Mouse (Mus musculus) forebrain, embryonic 14.5 days (tissue): ENCODE measurements around the gene Il20rb. TPM values are rescaled to one million over a fixed set of nuclear protein-coding genes. Genes with fewer than 3 reads are reported as not detected.

Source experiments
- ATAC-seq: fragments of 200-750 bp; cut with Nextera tagmentation; 2 replicates; pipeline ENCODE4 v1.8.0; 2017; ENCODE audit warnings: mild to moderate bottlenecking, moderate library complexity
- DNase-seq: peaks from one replicate; pipeline ENCODE4 v3.0.0-alpha.2; 2015; ENCODE audit warnings: low spot score
- H3K27ac ChIP-seq: fragments of 300-500 bp; sonication (generic); 2 replicates; pipeline ENCODE4 v1.5.1; 2014; ENCODE audit warnings: low read depth, mild to moderate bottlenecking, control low read depth, low read length, moderate library complexity
- H3K27me3 ChIP-seq: fragments of 300-500 bp; sonication (generic); replicated peaks from 2 replicates; pipeline ENCODE4 v1.6.1; 2014; ENCODE audit warnings: low read length, control low read depth, mixed read lengths; ENCODE audit not compliant: control insufficient read depth, insufficient read depth
- H3K36me3 ChIP-seq: fragments of 300-500 bp; sonication (generic); 2 replicates; pipeline ENCODE4 v1.6.1; 2014; ENCODE audit warnings: low read length, control low read depth; ENCODE audit not compliant: control insufficient read depth, insufficient read depth
- H3K4me1 ChIP-seq: fragments of 300-500 bp; sonication (generic); 2 replicates; pipeline ENCODE4 v1.6.1; 2014; ENCODE audit warnings: antibody characterized with exemption, low read length, control low read depth; ENCODE audit not compliant: control insufficient read depth, insufficient read depth
- H3K4me2 ChIP-seq: fragments of 300-500 bp; sonication (generic); 2 replicates; pipeline ENCODE4 v1.6.1; 2014; ENCODE audit warnings: mild to moderate bottlenecking, control low read depth, low read length
- H3K4me3 ChIP-seq: fragments of 300-500 bp; sonication (generic); 2 replicates; pipeline ENCODE4 v1.5.1; 2014; ENCODE audit warnings: low read depth, low read length, control low read depth
- H3K9ac ChIP-seq: fragments of 300-500 bp; sonication (generic); 2 replicates; pipeline ENCODE4 v1.6.1; 2014; ENCODE audit warnings: mild to moderate bottlenecking, low read length, control low read depth, moderate library complexity
- H3K9me3 ChIP-seq: fragments of 300-500 bp; sonication (generic); replicated peaks from 2 replicates; pipeline ENCODE4 v1.6.1; 2016; ENCODE audit warnings: low read length, control low read depth, mixed read lengths; ENCODE audit not compliant: control insufficient read depth
- WGBS: fragments of 180-500 bp; shearing (Covaris S2); extraction: QIAGEN DNeasy Blood & Tissue Kit; methylation state at CpG from one replicate; pipeline ENCODE4 v1.1.7; 2014; 5-methylcytosine and 5-hydroxymethylcytosine counted together
- polyA plus RNA-seq: library from polyadenylated mRNA; unstranded; fragments of >200 nt; fragmentation: Nextera tagmentation; extraction: Ambion mirVana; gene quantifications from 2 replicates; pipeline ENCODE4 v1.2.1, GENCODE M21; 2014

Gene Il20rb
- polyA plus RNA-seq, 1 experiment from 2014 or later, result 0.50 TPM

DNA sequence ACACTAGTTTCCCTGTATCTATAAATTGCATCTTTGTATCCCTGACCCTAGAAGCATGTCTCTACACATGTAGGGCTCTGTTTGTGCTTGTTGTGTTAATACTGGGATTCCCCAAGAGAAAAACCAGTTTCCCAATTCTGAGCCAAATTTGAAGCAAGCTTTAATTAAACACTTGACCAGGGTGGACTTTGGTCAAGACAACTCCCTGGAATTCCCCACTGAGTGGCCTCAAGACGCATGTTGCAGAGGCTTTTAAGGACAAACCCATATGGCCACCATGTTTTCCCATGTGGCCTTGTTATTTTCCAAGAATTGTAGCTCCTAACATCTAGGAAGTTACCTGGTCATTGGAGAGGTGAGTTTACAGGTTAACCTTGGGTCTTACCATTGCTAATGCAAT, 12.5 kb downstream of the Il20rb start:
- H3K4me3 ChIP-seq, result no peak overlapping the region
- DNase-seq (no peak), ATAC-seq (no peak)
- no peak overlapping the region for H3K27ac ChIP-seq
- 97% methylated on average over 1 of the region's 1 CpGs for WGBS
- H3K9me3 ChIP-seq, result no peaks in the 10 kb centered on the region
- H3K27me3 ChIP-seq, result no peaks in the 10 kb centered on the region
- H3K4me2 ChIP-seq, result no peak overlapping the region
- H3K36me3 ChIP-seq, result no peaks in the 10 kb centered on the region
- H3K9ac ChIP-seq, result no peak overlapping the region
- H3K4me1 ChIP-seq, result no peaks in the 10 kb centered on the region

DNA sequence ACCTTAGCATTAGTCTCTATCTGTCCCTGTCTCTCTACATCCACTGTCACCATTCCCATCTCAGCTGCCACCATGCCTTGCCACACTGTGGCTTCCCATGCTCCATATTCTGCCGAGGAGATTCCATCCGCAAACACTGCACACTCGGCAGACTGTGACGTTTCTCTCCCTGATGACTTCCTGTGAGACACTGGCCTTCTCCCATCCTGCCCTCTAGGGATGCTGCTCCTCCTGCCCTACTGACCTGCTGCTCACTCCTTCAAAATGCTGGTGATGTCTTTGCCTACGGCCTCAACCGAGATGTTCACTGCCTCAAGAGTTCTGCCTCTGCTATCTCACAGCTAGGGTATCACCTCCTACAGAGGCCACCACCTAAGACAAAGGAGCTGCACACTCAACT, 13.2 kb downstream of the Il20rb start:
- H3K36me3 ChIP-seq, result no peaks in the 10 kb centered on the region
- no peak overlapping the region for H3K9ac ChIP-seq
- no peaks in the 10 kb centered on the region for H3K9me3 ChIP-seq
- DNase-seq, result no peak
- WGBS, result 92% methylated on average over 6 of the region's 6 CpGs
- no peaks in the 10 kb centered on the region for H3K27me3 ChIP-seq
- H3K4me1 ChIP-seq, result no peaks in the 10 kb centered on the region
- no peak overlapping the region for H3K4me2 ChIP-seq
- no peak overlapping the region for H3K27ac ChIP-seq
- ATAC-seq, result no peak
- no peak overlapping the region for H3K4me3 ChIP-seq

DNA sequence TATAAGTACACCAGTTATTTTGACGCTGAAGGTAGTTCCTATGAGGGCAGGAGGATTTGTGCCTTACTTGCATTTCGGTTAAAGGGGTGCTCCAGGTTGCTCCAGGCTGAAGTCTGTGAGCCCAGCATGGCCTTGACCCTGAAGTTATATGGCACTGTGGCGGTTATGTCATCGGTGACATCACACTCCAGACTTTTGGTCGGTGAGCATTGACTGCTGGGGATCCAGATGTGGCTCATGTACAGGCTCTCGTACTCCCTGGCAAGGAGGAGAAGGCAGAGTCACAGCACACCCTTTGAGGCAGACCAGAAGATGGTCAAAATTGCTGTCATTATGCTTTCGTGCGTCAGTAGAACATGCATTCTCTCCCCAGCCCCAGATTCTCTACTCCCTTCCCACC, 13.7 kb downstream of the Il20rb start:
- WGBS, result 94% methylated on average over 8 of the region's 8 CpGs
- ATAC-seq (no peak), DNase-seq (no peak)
- H3K27ac ChIP-seq, result no peak overlapping the region
- no peaks in the 10 kb centered on the region for H3K27me3 ChIP-seq
- no peaks in the 10 kb centered on the region for H3K9me3 ChIP-seq
- no peaks in the 10 kb centered on the region for H3K4me1 ChIP-seq
- no peak overlapping the region for H3K4me3 ChIP-seq
- no peak overlapping the region for H3K4me2 ChIP-seq
- H3K9ac ChIP-seq, result no peak overlapping the region
- H3K36me3 ChIP-seq, result no peaks in the 10 kb centered on the region

DNA sequence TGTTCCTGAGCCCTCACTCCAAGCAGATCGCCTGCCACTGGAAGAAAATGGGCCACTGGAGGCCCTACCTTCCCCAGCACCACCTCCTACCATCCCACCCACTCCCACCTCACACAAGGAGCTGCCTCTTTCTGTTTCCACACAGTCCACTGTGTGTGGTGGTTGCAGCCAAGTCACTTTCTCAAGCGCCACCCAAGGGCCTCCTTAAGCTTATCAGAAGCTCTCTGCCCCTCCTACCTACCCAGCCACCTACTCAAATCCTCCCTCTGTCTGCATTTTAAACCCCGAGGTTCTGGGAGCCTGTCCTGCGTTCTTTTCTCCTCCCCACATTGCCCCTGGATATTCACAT, 15.0 kb downstream of the Il20rb start:
- Histone ChIP-seq H3K4me1 (0 out of 2 replicates have a peak, but pooled peaks cover 5% of the 10 kb centered on the region), H3K4me3 (no peak overlapping the region), H3K36me3 (no peaks in the 10 kb centered on the region), H3K9ac (no peak overlapping the region), H3K4me2 (no peak overlapping the region), H3K27me3 (no peaks in the 10 kb centered on the region), H3K27ac (no peak overlapping the region), H3K9me3 (no peaks in the 10 kb centered on the region)
- ATAC-seq, result no peak
- 75% methylated on average over 4 of the region's 4 CpGs for WGBS
- no peak for DNase-seq

DNA sequence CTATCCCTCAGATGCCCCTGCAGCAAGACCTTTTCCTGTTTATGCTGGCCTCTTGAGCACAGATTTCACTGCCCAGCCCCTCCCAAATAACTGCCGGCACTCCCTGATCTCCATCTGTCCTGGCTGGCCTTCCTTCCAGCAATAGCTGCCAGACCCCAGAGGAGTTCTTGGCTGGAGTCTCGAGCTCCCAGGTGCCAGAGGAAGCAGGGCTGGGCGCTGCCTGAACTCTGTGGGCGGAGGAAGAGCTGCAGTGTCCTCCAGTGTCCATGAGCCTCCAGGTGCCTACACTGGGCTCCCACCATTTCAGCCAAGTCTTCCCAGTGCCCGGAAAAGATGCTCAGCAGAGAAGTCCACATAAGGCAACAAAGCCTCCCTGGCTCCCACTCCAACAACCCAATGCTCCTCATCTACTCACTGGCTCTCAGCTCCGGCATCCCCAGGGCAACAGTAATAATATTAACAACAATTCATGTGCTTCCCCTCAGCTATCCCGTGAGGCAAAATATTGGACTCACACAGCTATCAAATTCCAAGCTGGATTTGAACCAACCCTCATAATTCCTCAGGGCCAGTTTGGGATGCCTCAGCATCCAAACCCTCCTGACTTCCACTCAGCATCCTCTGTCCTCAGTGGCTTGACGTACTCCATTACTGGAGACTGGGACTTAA, 15.5 kb downstream of the Il20rb start:
- no peak for ATAC-seq
- H3K9me3 ChIP-seq, result no peaks in the 10 kb centered on the region
- DNase-seq, result peak; percentile 48
- no peak overlapping the region for H3K4me3 ChIP-seq
- H3K4me2 ChIP-seq, result no peak overlapping the region
- no peaks in the 10 kb centered on the region for H3K27me3 ChIP-seq
- WGBS, result 70% methylated on average over 8 of the region's 8 CpGs
- H3K27ac ChIP-seq, result no peak overlapping the region
- H3K36me3 ChIP-seq, result no peaks in the 10 kb centered on the region
- 0 out of 2 replicates have a peak, but pooled peaks cover 5% of the 10 kb centered on the region for H3K4me1 ChIP-seq
- H3K9ac ChIP-seq, result no peak overlapping the region

DNA sequence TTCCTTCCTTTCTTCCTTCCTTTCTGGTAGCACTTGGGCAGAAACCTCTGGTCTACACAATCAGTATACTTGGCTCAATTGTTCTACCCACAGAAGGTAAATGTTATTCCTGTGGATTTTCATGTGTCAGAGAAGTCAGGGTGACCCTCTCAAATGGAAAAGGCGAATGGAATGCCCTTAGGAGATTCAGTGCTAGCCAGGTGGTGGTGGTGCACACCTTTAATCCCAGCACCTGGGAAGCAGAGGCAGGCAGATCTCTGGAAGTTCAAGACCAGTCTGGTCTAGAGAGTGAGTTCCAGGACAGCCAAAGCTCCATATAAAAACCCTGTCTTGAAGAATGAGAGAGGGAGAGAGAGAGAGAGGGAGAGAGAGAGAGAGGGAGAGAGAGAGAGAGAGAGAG, 16.4 kb downstream of the Il20rb start:
- no peak overlapping the region for H3K4me3 ChIP-seq
- H3K9ac ChIP-seq, result no peak overlapping the region
- no peaks in the 10 kb centered on the region for H3K9me3 ChIP-seq
- DNase-seq, result no peak
- H3K4me2 ChIP-seq, result no peak overlapping the region
- H3K36me3 ChIP-seq, result peaks cover 4% of the 10 kb centered on the region; the same call in 1 of the 2 replicates
- 74% methylated on average over 1 of the region's 1 CpGs for WGBS
- ATAC-seq, result no peak
- 0 out of 2 replicates have a peak, but pooled peaks cover 5% of the 10 kb centered on the region for H3K4me1 ChIP-seq
- no peak overlapping the region for H3K27ac ChIP-seq
- H3K27me3 ChIP-seq, result no peaks in the 10 kb centered on the region

DNA sequence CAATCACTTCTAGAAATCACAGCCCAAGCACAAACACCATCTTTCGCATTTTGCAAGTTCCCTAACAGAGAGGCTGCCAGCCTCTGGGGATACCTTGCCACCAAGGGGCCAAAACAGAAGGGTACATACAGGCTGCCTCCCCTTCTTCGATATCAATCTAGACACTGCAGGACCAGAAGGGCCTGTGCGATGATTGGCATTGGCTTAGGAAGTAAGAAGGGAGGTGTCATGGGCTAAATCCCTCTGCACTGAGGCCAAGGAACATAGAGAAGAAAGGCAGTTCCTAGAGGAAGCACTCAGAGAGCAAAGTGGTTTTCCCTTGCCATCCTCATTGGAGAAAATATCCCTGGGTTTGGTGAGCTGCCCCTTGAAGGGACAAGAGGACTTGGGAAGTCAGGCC, 16.9 kb downstream of the Il20rb start:
- H3K9ac ChIP-seq, result no peak overlapping the region
- H3K27ac ChIP-seq, result no peak overlapping the region
- ATAC-seq (no peak), DNase-seq (no peak)
- WGBS, result 87% methylated on average over 3 of the region's 3 CpGs
- no peaks in the 10 kb centered on the region for H3K27me3 ChIP-seq
- H3K36me3 ChIP-seq, result peaks cover 4% of the 10 kb centered on the region; the same call in 1 of the 2 replicates
- no peak overlapping the region for H3K4me2 ChIP-seq
- H3K9me3 ChIP-seq, result no peaks in the 10 kb centered on the region
- H3K4me3 ChIP-seq, result no peak overlapping the region
- H3K4me1 ChIP-seq, result 0 out of 2 replicates have a peak, but pooled peaks cover 5% of the 10 kb centered on the region

DNA sequence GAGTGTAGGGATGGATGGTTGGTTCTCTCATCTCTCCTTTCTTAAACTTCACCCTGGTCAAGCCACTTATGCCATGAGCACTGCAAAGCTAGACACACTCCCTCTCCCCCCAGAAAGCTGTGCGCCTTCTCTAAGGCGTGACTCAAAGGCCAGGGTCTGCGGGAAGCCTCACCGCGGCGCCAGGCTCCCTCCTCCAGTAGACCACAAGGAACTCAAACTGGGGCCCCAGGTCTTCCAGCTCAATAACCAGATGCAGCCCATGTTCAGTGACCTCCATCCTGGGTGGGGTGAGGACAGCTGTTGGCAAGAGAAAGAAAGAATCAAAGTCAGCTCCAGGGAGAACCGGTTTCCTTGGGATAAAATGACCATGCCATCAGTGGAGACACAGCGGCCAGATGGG, 18.4 kb downstream of the Il20rb start:
- WGBS, result 95% methylated on average over 8 of the region's 8 CpGs
- no peak overlapping the region for H3K4me3 ChIP-seq
- 0 out of 2 replicates have a peak, but pooled peaks cover 5% of the 10 kb centered on the region for H3K4me1 ChIP-seq
- H3K27ac ChIP-seq, result no peak overlapping the region
- peaks cover 4% of the 10 kb centered on the region; the same call in 1 of the 2 replicates for H3K36me3 ChIP-seq
- no peak overlapping the region for H3K4me2 ChIP-seq
- no peaks in the 10 kb centered on the region for H3K27me3 ChIP-seq
- H3K9ac ChIP-seq, result no peak overlapping the region
- H3K9me3 ChIP-seq, result no peaks in the 10 kb centered on the region
- DNase-seq (no peak), ATAC-seq (no peak)

DNA sequence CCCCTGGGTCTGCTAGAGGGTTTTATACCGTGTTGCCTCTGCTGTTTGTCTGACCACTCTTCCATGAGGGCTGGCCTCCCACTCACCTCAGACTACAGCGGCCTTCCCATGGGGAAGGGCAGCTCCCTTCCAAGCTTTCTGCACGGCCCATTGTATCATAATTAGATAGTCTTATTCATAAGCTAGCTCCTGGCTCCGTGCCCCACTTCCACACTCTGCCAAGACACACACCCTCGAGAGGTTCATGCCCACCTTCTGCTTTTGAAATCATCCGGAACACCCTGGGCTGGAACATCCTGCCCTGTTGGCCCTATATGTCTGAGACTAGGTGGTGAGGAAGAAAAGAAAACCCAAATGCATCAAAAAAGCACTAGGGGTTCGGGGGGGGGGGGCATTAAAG, 18.9 kb downstream of the Il20rb start:
- Histone ChIP-seq H3K9me3 (no peaks in the 10 kb centered on the region), H3K9ac (no peak overlapping the region), H3K4me1 (0 out of 2 replicates have a peak, but pooled peaks cover 5% of the 10 kb centered on the region), H3K4me2 (no peak overlapping the region), H3K36me3 (peaks cover 4% of the 10 kb centered on the region; the same call in 1 of the 2 replicates), H3K4me3 (no peak overlapping the region), H3K27me3 (no peaks in the 10 kb centered on the region), H3K27ac (no peak overlapping the region)
- 36% methylated on average over 7 of the region's 7 CpGs for WGBS
- DNase-seq (peak; percentile 49), ATAC-seq (no peak)
